ENCODE assay signal across 8 mouse cellular contexts in genomic region chr4:88761776-88762175, GRCm38 (mm10). TPM values are rescaled to one million over a fixed set of nuclear protein-coding genes. Genes with fewer than 3 reads are reported as not detected.
DNase-seq lines count a peak whose midpoint lies in the region; TF ChIP-seq lines count a peak whose summit lies in the region.
"Not testable (repeated sequence)": the region's sequence is repeated elsewhere in the genome, so short reads cannot be mapped to it uniquely, and the experiment has no call there.
"Had no signal": no experiment of that assay in that cellular context is flagged by ENCODE, and none has a peak within 500 bp of the region (broad histone marks: within the 10 kb centered on the region; RNA-seq: fewer than 3 reads in every experiment).

No protein-coding gene starts in this region.

- TF ChIP-seq CTCF in layer of hippocampus, adult 2 months (conservative IDR thresholded peaks at IDR 0.05), result peak; percentile 43

- DNase-seq in cerebellum, adult 11-12 months, result peak; percentile 89
- DNase-seq in gastrocnemius, adult 18-20 months (ENCODE audit: low spot score), result peak; percentile 65
- DNase-seq in heart, postnatal 36 days, result peak; percentile 51 to 59
- peak; percentile 60 to 73 for DNase-seq in layer of hippocampus, adult 2 months (ENCODE audit: low spot score in 2 of 2)
- DNase-seq in left cerebral cortex, postnatal 36 days (ENCODE audit: low spot score in 2 of 2), result peak; percentile 62 to 68
- DNase-seq in right cerebral cortex, adult 2 months (ENCODE audit: low spot score in 2 of 2), result peak; percentile 48 to 69
- peak; percentile 90 to 93 for DNase-seq in thymus, postnatal 10 days (ENCODE audit: low spot score in 2 of 2)

- intact Hi-C loops in heart, postnatal 36 days (cut with DNase I); left cerebral cortex, postnatal 36 days (cut with DNase I): not testable (repeated sequence)

- not testable (repeated sequence) for H3K4me3 ChIP-seq in layer of hippocampus, adult 2 months

- H3K27ac ChIP-seq in layer of hippocampus, adult 2 months, result not testable (repeated sequence)

RNA-seq across cellular contexts. Expression of gene Gm13283, which starts 1.9 kb away (rescaled TPM):
- not detected for total RNA-seq in gastrocnemius, adult 18-20 months (2021)
- total RNA-seq in heart, postnatal 36 days (2021), result not detected
- total RNA-seq in layer of hippocampus, adult 2 months (2021), result not detected
- not detected for total RNA-seq in left cerebral cortex, postnatal 36 days (2021)
- total RNA-seq: ES-E14 had no signal

RNA-seq across cellular contexts. Expression of gene Gm13271, which starts 7.1 kb away (rescaled TPM):
- total RNA-seq in gastrocnemius, adult 18-20 months (2021), result not detected
- total RNA-seq in heart, postnatal 36 days (2021), result not detected
- not detected for total RNA-seq in layer of hippocampus, adult 2 months (2021)
- not detected for total RNA-seq in left cerebral cortex, postnatal 36 days (2021)
- total RNA-seq: ES-E14 had no signal

RNA-seq across cellular contexts. Expression of gene Gm13290, which starts 11.9 kb away (rescaled TPM):
- not detected for total RNA-seq in gastrocnemius, adult 18-20 months (2021)
- not detected for total RNA-seq in heart, postnatal 36 days (2021)
- not detected for total RNA-seq in layer of hippocampus, adult 2 months (2021)
- total RNA-seq in left cerebral cortex, postnatal 36 days (2021), result not detected
- total RNA-seq: ES-E14 had no signal

RNA-seq across cellular contexts. Expression of gene Gm13289, which starts 14.9 kb away (rescaled TPM):
- not detected for total RNA-seq in gastrocnemius, adult 18-20 months (2021)
- total RNA-seq in heart, postnatal 36 days (2021), result not detected
- total RNA-seq in layer of hippocampus, adult 2 months (2021), result not detected
- not detected for total RNA-seq in left cerebral cortex, postnatal 36 days (2021)
- total RNA-seq: ES-E14 had no signal

RNA-seq across cellular contexts. Expression of gene Gm13272, which starts 17.9 kb away (rescaled TPM):
- not detected for total RNA-seq in gastrocnemius, adult 18-20 months (2021)
- total RNA-seq in heart, postnatal 36 days (2021), result not detected
- total RNA-seq in layer of hippocampus, adult 2 months (2021), result not detected
- not detected for total RNA-seq in left cerebral cortex, postnatal 36 days (2021)
- total RNA-seq: ES-E14 had no signal
